Mouse (Mus musculus) thymus, adult 2 months (tissue): ENCODE results near the gene C2cd6.

Experiments used
- CTCF ChIP-seq: fragments of 200-500 bp; IDR thresholded peaks from 2 replicates; pipeline ENCODE4 v1.5.1; 2012; ENCODE audit warnings: mild to moderate bottlenecking, control low read depth, low read length, moderate library complexity, borderline replicate concordance; ENCODE audit not compliant: control insufficient read depth, poor library complexity, insufficient read depth; ENCODE audit errors: extremely low read depth
- POLR2A ChIP-seq: fragments of 200-500 bp; IDR thresholded peaks from 2 replicates; pipeline ENCODE4 v1.6.1; 2012; ENCODE audit warnings: mild to moderate bottlenecking, low read length, control low read depth, moderate library complexity; ENCODE audit not compliant: control insufficient read depth, poor library complexity, insufficient read depth; ENCODE audit errors: extremely low read depth

GRCm38 (mm10) chr1:59037723-59038122 lies 57.0 kb downstream of the C2cd6 start:
- no peak for TF ChIP-seq CTCF
- TF ChIP-seq POLR2A = no peak
